Mouse (Mus musculus): ENCODE results near the gene Susd2.

Susd2 gene

DNA sequence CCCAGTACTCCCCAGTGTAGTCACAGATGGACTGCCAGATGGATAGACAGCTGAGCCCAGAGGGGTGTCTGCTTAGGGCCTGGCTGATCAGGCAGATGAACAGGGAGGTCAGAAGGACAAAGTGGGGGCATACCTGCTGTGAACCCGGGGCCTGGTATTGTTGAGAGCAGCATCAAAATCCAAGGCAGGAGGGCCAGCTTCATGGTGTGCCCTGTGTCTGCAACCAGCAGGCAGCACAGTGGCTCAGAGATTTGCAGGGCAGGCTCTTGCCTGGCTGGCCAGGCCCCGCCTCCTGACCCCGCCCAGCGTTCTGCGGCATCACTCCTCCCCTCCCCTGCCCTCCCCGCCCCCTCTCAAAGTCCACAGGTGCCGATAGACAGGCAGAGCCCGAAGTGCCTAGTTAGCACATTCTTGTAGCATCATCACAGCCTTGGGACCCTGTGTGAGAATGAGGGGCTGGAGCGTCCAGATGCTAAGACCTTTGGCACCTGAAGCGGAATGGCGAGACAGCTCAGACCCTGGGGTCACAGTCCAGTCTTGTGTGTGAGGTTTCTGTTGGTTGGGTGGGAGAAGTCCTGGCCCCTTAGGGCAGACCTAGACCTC lies at the start of gene Susd2:
Susd2 (minus strand) TSS at position 268 of the 603 bp plus-strand sequence.
- DNase-seq (ENCODE audit: low spot score): peak; percentile 41

DNA sequence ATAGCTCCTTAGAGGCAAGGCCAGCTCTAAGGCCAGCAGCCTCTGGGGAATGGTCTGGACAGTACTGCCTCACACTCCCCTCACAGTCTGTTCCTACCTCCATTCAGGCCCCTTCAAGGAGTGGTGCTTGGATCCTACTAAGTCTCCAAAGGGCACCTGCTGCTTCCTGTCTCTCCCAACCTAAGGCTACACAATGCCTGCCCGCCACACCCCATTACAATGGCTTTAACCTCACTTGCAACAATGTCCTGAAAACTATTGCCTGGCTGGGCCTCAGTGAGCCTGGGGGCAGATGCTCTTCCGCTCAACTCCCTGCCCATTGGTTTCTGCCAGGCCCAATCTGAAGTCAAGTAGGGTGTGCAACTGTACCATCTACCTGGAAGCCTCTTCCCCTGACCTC lies 44.8 kb upstream of the Susd2 start:
- no peak for DNase-seq (ENCODE audit: low spot score)

GRCm38 (mm10) chr10:75686724-75687123 lies 42.9 kb upstream of the Susd2 start:
- DNase-seq (ENCODE audit: low spot score): no peak

GRCm38 (mm10) chr10:75684035-75685004 lies 40.5 kb upstream of the Susd2 start:
- no peak for DNase-seq (ENCODE audit: low spot score)

GRCm38 (mm10) chr10:75680574-75681001 lies 36.8 kb upstream of the Susd2 start:
- DNase-seq (ENCODE audit: low spot score): no peak

DNA sequence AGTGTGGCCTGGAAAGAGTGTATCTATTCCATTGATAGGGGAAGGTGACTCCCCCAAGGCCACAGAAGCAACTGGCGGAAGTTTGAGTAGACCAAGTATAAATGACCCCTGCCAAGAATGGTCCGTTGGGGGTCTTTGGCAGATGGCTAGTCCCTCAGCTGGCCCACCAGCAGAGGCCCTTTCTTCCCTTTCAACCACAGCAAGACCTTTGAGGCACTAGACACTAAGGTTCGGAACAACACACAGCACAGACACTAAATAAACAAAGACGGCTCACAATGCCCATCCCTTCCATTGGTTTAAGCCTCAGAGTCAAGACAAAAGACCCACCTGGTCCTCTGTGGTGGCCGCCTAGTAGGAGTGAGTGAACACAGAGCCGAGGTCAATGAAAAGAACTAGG lies 35.4 kb upstream of the Susd2 start:
- no peak for DNase-seq (ENCODE audit: low spot score)

DNA sequence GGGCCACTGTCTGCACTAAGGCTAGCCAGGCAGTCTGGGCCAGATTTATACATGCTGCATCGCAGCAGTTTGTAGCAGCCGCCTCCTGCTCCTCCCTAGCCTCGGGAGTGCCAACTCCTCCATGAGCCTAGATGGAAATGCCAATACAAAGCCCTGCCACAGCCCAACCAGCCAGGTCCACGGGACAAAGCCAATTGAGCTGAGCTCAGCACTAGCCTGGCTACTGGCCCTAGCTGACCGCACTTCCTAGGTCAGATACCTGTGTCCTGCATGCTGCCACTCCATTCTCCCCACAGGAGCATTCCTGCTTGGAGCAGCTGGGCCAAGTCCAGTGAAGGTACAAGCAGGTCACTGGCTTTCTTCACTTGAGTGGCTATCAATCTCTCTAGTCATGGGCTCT lies 34.2 kb upstream of the Susd2 start:
- peak; percentile 36 for DNase-seq (ENCODE audit: low spot score)

GRCm38 (mm10) chr10:75677571-75677970 lies 33.8 kb upstream of the Susd2 start:
- DNase-seq (ENCODE audit: low spot score): no peak

- DNase-seq (ENCODE audit: low spot score): no peak
These were observed 33.2 kb upstream of the Susd2 start for GRCm38 (mm10) chr10:75676819-75677565.

DNA sequence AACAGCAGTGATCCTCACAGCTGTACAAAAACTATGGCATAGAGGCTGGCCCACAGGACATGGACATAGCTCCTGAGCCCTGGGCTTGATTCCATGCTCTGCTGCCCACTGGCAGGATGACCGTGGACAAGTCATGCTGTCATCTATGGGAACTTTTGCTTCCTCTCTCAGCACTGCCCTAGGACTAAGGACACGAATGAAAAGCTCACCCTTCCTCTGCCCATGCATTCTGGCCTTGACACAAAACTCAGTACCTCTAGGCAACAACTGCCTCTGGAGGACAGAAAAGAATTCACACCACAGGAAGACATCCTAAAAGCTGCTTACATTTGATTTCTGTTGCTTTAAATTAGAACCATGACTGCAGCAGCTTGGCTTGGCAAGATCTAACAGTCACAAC lies 32.5 kb upstream of the Susd2 start:
- no peak for DNase-seq (ENCODE audit: low spot score)

- DNase-seq (ENCODE audit: low spot score): no peak
These were observed 31.8 kb upstream of the Susd2 start for GRCm38 (mm10) chr10:75675594-75675993.

DNA sequence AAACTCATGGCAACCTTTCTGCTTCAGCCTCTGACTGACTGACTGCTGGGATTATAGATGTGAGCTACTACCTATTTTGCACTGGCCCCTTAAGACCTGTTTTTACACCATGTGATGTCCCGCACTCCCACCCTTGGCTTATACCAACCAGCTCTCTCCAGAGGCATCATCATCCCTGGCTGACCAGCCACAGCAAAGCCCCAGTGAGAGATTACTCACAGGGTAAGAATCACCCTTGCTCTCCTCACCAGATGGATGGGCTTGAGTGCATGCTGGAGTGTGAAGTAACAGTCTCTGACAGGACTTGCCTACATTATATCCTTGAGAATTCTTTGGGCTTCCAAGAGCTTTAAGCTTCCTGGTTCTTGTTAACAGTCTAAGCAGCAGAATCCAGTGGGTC lies 26.1 kb upstream of the Susd2 start:
- DNase-seq (ENCODE audit: low spot score): no peak

GRCm38 (mm10) chr10:75667911-75668270 lies 24.1 kb upstream of the Susd2 start:
- peak; percentile 64 for DNase-seq (ENCODE audit: low spot score)

DNA sequence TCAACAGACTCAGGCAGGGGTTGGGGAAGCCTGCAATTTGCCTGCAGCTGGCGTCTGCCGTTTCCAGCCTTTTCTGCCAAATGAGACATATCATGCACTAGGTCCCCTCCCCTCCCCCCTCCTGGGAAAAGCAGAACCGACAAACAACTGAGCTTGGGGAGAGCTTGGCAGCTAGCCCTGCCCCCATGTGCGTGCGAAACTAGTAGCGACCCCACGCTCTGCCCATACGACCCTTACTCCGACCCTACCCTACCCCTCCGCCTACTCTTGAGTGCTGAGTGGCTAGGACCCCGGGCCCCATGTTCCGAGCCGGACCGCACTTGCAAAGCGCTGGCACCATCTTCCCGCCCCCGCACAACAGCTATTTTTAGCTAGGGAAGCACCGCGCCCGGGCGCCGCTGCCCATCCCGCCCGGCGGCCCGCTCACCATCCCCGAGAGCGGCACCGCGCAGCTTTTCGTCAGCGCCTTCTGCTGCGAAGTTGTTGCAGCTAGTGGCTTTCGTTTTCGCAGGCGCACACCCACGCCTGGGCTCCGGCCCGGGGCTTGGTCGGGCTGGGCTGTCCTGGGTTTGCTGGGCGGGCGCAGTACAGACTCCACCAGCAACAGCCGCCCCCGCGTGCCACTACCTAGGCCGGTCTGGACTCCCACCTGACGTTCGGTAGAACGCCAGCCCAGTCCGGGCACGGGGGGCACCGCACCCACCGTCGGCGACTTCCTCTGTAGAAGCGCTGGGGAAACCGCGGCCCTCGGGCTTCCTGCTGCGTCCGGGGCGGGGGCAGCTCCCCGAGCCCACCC lies 23.5 kb upstream of the Susd2 start:
- peak; percentile 76 for DNase-seq (ENCODE audit: low spot score)

DNA sequence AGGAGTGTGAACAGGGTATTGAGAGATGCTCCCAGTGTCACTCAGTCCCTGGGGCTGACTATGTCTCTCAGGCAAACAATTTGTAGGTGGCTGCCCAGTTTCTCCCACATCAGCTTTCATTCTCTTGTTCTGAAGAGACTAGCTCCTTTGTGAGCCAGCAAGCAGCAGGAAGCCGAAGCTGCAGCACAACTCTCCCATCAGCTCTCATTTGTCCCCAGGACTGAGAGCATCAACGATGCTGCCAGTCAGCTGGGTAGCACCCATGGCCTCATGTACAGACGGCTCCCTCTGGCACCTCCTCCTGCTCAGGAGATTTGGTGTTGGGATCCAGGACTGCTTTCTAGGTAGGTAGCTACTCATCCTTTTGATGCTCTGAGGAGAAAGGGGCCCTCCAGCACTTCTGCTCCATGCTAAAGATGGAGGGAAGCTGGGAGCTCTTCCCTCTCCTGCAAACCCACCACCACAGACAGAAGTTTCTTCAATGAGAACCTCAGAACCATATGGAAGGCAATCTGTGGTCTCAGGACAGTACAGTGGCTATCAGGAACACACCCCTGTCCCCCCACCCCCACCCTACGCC lies 22.7 kb upstream of the Susd2 start:
- DNase-seq (ENCODE audit: low spot score): no peak

DNA sequence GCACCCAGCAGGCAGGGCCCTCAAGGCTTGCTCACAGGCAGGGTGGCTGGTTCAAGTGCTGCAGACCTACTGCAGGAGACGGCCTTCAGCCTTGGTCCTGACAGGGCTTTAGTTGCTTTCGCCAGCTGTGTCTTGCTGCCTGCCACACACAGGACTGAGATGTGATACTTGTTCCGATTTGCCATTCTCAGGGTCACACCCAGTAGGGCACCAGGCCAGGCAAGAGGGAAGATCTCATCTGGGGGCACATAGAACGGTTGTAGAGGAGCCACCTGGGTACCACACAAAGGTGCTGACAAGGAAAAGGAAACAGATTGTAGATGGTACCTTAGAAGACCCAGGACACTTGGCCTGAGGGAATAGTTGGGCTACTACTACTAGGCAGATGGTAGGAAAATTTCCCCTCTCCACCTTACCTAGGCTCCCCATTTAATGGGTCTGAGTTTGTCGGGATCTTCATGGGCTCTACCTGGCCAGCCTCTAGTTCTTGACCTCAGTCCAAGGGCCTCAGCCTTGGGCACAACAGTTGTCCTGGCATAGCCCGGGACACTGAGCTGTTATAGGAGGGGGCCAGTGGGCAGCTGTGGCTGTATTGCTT lies 21.0 kb upstream of the Susd2 start:
- DNase-seq (ENCODE audit: low spot score): no peak

GRCm38 (mm10) chr10:75662575-75662974 lies 18.8 kb upstream of the Susd2 start:
- DNase-seq (ENCODE audit: low spot score): no peak

DNA sequence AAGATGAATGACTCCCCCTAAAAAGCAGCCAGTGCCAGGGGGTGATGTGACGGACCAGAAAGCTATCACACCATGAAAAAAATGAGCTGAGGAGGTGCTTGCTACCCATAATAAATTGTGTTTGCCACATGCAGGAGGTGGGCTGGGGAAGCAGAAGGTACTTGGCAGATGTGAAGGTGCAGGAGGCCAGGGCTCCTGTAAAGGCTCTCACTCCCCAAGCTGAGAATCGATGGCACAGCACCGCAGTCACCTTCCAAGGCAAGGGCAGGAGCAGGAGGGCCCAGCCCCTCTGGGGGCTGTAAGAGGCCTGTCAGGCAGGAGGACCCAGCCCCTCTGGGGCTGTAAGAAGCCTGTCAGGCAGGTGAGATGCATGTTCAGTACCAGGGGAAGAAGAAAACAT lies 18.1 kb upstream of the Susd2 start:
- DNase-seq (ENCODE audit: low spot score): no peak

GRCm38 (mm10) chr10:75661381-75661780 lies 17.6 kb upstream of the Susd2 start:
- no peak for DNase-seq (ENCODE audit: low spot score)

GRCm38 (mm10) chr10:75657772-75658171 lies 14.0 kb upstream of the Susd2 start:
- no peak for DNase-seq (ENCODE audit: low spot score)

GRCm38 (mm10) chr10:75657165-75657564 lies 13.4 kb upstream of the Susd2 start:
- DNase-seq (ENCODE audit: low spot score): no peak

Measured in testis, postnatal 14 days (tissue).